Mouse (Mus musculus): ENCODE measurements around the gene Ucma.
"Not testable (repeated sequence)": the region's sequence is repeated elsewhere in the genome, so short reads cannot be mapped to it uniquely, and the experiment has no call there.

The Ucma gene

GRCm38 (mm10) chr2:4975807-4976206 lies at the start of gene Ucma:
Ucma (plus strand) TSS chr2:4976122.
- in situ Hi-C loops (cut with MboI; ENCODE audit: low sequenced_read_pairs): no loop called here

DNA sequence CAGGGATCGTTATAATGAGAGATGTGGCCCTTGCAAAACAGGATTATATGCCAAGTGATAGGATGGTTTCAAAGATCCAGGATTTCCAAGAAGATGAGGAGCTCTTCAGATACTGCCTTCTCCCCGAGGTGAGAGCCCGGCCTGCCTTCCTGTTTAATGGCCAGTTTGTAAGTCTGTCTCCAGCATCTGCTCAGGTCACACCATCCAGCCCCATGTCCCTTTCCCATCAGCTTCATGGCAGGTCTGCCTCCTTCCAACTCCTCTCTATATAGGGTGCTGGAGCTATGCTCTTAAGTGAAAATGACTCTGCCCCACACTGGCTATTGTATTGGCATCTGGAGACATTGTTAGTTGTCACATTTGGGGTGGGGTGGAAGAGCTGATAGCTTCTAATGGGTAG lies 48.5 kb upstream of the Ucma start:
- in situ Hi-C loops (cut with MboI; ENCODE audit: low sequenced_read_pairs): no loop called here

DNA sequence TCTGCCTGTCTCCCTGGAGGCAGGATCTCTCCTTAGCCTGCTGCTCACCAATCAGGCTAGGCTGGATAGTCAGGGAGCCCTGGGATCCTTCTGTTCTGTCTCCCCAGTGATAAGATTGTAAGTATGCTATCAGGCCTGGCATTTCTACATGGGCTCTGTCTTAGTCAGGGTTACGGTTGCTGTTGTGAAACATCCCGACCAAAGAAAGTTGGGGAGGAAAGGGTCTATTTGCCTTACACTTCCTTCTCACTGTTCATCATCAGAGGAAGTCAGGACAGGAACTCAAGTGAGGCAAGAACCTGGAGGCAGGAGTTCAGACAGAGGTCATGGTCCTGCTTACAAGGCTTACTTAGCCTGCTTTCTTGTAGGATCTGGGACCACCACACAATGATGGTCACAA lies 46.7 kb upstream of the Ucma start:
- in situ Hi-C loops (cut with MboI; ENCODE audit: low sequenced_read_pairs): no loop called here

GRCm38 (mm10) chr2:4934516-4934915 lies 41.4 kb upstream of the Ucma start:
- in situ Hi-C loops (cut with MboI; ENCODE audit: low sequenced_read_pairs): no loop called here

- in situ Hi-C loops (cut with MboI; ENCODE audit: low sequenced_read_pairs): no loop called here
Measured at GRCm38 (mm10) chr2:4937931-4938330, 38.0 kb upstream of the Ucma start.

DNA sequence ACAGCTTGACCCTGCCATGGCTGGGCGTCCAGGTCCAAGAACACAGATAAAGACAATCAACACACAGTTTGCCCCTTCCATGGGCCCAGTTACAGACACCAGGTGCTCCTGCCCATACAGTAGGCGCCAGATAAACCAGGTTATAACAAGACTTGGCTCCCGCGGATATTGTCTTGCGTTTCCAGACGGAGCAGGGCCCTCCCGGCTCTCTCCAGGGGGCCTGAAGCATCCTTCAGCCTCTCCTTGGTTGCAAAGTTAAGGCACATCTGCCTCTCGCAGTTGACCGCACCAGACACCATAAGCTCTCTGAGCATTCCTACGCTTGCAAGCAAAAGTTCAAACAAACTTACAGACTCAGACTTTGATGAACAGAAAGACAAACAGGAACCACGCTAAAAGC lies 35.1 kb upstream of the Ucma start:
- in situ Hi-C loops (cut with MboI; ENCODE audit: low sequenced_read_pairs): no loop called here

DNA sequence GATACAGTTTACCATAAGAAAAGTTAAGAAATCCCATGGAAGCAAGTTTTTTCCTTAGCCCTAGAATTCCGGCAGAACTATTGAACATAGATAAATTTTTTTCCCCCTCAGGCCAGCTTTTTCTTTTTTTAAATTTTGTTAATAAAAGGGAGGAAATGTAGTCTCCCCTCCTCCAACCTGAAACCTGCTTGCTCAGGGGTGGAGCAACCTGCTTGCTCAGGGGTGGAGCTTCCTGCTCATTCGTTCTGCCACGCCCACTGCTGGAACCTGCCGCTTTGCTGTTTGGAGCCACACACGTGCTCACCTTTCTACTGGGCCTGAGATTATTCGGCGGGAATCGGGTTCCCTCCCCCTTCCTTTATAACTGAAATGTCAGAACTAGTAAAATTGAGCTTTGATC lies 26.2 kb upstream of the Ucma start:
- in situ Hi-C loops (cut with MboI; ENCODE audit: low sequenced_read_pairs): not testable (repeated sequence)

- in situ Hi-C loops (cut with MboI; ENCODE audit: low sequenced_read_pairs): no loop called here
Measured at GRCm38 (mm10) chr2:4950986-4951385, 24.9 kb upstream of the Ucma start.

DNA sequence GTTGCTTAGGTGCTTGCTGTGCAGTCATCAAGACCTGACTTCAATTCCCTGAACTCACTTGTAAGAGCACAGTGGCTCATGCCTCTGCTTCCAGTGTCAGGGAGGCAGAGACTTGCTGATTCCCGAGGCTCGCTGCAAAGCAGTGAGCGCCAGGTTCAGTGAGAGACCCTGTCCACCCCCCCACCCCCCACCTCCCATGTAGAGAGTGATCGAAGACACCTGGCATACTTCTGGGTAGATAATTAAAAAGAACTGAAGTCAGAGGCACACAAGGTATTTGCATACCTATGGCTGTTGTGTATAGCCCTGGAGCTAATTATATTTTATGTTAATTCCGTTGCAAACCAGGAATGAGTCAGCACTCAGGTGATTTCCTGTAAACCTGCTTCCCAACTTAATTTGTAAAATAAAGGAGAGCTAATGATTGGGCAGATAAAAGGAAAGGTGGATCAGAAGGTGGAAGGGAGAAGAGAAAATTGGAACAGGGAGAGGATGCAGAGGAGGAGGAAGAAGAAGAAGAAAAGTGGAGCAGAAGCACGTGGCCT lies 21.6 kb upstream of the Ucma start:
- in situ Hi-C loops (cut with MboI; ENCODE audit: low sequenced_read_pairs): no loop called here

- in situ Hi-C loops (cut with MboI; ENCODE audit: low sequenced_read_pairs): no loop called here
Measured at GRCm38 (mm10) chr2:4958039-4958438, 17.9 kb upstream of the Ucma start.

- in situ Hi-C loops (cut with MboI; ENCODE audit: low sequenced_read_pairs): no loop called here
Measured at GRCm38 (mm10) chr2:4967806-4968205, 8.1 kb upstream of the Ucma start.

DNA sequence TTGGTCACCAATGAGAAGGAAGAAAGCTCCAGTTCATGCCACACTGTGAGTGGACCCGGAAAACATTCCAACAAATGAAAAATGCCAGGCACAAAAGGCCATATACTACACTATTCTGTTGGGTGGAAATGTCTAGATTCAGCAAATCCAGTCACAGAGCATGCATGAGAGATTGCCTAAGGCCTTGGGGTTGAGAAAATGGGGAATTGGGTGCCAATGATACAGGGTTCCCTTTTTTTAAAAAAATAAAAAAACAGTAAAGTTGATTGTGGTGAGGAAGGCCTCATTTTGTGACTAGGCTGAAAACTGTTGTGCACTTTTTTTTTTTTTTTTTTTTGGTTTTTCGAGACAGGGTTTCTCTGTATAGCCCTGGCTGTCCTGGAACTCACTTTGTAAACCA lies 6.8 kb upstream of the Ucma start:
- in situ Hi-C loops (cut with MboI; ENCODE audit: low sequenced_read_pairs): no loop called here

DNA sequence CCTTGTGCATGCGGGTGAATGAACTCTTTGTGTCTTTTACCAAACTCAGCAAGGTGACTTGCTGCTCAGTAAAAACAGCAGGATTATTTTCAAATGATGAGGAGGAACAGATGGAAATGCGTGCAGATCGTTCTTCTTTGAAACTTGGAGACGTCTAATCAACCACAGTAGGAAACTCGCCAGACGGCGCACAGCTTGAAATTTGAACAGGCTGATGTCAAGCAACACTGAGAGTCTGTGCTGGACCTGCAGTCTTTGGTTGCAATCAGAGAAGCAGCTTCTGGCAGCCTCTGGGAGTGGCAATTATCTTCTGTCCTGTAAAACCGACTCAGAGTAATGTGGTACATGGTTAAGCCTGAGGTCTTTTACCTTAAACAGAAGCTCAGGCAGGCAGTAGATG lies 2.2 kb downstream of the Ucma start:
- in situ Hi-C loops (cut with MboI; ENCODE audit: low sequenced_read_pairs): no loop called here

DNA sequence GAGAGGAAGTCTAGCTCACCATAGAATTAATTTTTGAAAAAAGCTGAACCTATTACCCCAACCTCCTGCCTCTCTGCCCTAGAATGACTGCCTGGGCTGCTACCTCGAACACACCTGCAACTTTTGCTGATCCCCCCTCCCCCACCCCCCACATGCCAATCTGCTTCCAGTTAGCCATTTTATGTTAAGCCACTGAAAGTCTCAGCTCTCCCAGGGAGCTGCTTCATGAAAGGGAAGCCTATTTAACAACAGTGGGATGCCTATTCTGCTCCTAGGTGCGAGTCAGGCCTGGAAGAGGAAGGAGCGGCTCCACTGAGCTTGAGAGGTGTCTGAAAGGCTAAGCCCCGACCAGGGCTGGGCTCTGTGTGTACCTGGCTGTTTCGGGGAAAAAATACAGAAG lies 8.1 kb downstream of the Ucma start:
- in situ Hi-C loops (cut with MboI; ENCODE audit: low sequenced_read_pairs): no loop called here

DNA sequence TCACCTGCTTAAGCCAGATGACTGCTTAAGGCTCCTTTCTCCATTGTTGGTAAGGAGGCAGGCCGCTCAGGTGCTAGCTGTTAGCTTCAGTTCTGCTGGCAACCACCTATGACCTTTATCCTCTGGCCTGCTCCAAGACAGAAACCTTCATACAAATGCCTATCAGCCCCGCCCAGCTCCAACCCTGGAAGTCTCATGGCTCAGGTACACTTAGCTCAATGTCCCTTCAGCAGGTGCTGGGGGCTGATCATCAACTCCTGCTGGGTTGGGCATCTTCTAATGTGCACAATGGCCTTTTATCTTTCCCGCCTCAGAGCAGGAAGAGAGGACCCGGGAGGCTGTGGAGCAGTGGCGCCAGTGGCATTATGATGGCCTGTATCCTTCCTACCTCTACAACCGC lies 9.1 kb downstream of the Ucma start:
- in situ Hi-C loops (cut with MboI; ENCODE audit: low sequenced_read_pairs): no loop called here

- in situ Hi-C loops (cut with MboI; ENCODE audit: low sequenced_read_pairs): no loop called here
Measured at GRCm38 (mm10) chr2:4986798-4987197, 10.9 kb downstream of the Ucma start.

- in situ Hi-C loops (cut with MboI; ENCODE audit: low sequenced_read_pairs): no loop called here
Measured at GRCm38 (mm10) chr2:4987388-4988180, 11.7 kb downstream of the Ucma start.

DNA sequence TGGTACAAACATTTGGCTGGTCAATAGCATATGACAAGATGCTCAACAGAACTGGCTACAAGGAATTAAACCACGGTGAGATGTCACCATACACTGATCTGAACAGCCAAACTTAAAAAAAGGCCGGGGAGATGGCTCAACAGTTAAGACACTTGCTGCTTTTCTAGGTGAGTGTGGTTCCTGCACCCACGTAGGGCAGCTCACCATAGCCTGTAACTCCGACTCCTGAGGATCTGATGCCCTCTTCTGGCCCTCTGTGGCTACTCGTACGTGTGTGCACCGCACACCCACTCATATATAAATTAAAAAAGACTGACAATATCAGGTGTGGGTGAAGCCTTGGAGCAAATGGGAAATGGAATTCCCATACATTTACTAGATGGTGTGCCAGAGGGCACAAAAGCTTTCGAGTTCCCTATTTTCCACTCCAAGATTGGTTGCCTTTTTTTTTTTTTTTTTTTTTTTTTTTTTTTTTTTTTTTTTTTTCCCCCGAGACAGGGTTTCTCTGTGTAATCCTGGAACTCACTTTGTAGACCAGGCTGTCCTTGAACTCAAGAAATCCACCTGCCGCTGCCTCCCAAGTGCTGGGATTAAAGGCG lies 13.0 kb downstream of the Ucma start:
- in situ Hi-C loops (cut with MboI; ENCODE audit: low sequenced_read_pairs): no loop called here

- in situ Hi-C loops (cut with MboI; ENCODE audit: low sequenced_read_pairs): loop anchor here (10.0 kb wide), 1 partner anchor 79 kb away; the partner anchor contains the start of gene Phyh
Measured at GRCm38 (mm10) chr2:4993584-4993983, 17.7 kb downstream of the Ucma start.

- in situ Hi-C loops (cut with MboI; ENCODE audit: low sequenced_read_pairs): loop anchor here (10.0 kb wide), 1 partner anchor 80 kb away; the partner anchor contains the start of gene Phyh
Measured at GRCm38 (mm10) chr2:4994436-4994835, 18.5 kb downstream of the Ucma start.

DNA sequence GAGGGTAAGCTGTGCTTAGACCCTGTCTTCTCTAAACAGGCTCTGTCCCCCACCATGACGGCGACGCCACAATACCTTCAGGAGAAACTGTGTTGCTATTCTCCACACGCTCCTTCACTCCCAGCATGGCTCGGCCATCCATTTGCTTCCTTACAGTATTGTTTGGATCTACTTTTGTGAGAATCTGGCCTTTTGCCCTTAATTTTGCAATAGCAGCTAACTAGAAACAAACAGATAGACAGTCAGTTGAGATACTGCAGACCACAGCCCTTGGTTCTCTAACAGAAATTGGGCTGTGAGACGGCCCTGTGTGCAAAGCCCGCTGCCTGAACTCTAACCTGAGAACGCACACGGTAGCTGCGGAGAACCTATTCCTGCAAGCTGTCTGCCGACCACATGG lies 19.7 kb downstream of the Ucma start:
- in situ Hi-C loops (cut with MboI; ENCODE audit: low sequenced_read_pairs): loop anchor here (10.0 kb wide), 1 partner anchor 81 kb away; the partner anchor contains the start of gene Phyh

DNA sequence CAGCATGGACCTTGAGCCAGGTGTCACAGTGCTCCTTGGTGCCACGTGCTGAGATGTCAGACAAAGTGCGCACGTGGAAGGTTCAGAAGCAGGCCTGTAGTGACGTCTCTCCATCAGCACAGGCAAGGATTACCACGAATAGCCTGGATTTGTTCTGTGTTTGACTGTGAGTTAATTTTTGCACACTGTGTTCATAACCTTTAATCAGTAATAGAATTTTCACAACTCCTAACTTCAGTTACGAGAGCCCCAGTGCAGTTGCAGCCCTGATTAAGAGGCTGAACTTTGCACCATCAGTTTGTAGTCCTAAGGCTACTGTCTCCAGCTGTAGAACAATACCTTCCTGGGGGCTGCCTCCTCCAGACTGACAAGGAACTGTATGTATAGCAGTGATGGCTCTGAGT lies 20.5 kb downstream of the Ucma start:
- in situ Hi-C loops (cut with MboI; ENCODE audit: low sequenced_read_pairs): loop anchor here (10.0 kb wide), 1 partner anchor 82 kb away; the partner anchor contains the start of gene Phyh

Measured in CH12F3 (cell line).